Mouse (Mus musculus): ENCODE measurements at regions not wholly inside any gene's neighbourhood (a gene's known extent, or its start where the extent isn't known, plus 50 kb on each side); places are given as distances from the start of the nearest gene placed in this dataset.
"Not testable (repeated sequence)": the region's sequence is repeated elsewhere in the genome, so short reads cannot be mapped to it uniquely, and the experiment has no call there.

DNA sequence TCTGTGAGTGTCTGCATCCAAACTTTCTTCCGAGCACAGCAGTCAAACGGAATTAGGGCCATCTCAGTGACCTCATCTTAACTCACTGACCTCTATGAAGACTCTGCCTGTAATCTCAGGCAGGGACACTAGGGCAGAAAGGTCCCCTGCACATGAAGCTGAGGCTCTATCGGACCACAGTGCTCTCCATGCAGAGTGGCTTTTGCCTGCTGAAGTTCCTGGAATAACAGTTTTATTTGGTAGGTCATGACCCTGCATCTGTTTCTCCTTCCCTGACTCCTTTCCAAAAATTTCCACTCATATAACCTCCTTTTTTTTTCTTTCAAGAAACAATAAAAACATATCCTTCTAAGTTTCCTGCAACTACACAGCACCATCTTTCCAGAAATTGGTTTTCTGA, 136.9 kb upstream of the Klf3 start:
- no peak for ATAC-seq

DNA sequence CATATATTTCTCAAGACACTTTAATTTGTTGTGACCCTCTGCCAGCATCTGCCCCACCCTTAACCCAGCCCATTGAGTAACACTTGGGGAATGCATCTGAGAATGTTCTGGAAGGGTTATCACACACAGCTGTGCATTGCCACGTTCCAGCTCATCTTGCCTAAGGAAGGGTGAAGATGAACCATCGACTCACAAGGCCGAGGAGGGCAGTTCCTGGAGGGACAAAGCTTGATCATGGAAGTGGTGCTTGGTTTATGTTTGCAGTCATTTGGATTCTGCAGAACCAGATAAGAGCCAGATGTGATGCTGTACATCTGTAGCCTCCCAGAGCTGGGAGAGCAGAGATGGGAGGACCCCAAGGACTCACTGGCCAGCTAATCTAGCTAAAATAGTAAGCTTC, 136.1 kb upstream of the Klf3 start:
- ATAC-seq, result no peak

DNA sequence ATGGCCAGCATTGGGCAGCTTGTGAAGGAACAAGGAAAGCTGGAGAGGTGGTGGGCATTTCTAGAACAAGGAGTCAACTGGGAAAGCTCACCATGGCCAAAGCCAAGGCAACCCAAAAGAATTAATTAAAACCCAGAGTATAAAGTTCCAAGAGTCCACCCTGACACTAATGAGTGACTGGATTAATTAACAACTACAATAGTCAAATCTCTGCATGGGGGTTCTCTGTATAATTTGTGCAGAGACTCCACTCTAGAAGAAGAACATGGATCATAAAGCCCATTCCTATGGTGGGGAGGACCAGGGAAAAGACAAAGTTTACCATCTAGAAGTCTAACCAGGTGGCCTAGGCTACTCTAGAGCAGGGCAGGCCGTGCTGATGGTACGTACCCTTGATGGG, 129.3 kb upstream of the Klf3 start:
- ATAC-seq, result no peak

DNA sequence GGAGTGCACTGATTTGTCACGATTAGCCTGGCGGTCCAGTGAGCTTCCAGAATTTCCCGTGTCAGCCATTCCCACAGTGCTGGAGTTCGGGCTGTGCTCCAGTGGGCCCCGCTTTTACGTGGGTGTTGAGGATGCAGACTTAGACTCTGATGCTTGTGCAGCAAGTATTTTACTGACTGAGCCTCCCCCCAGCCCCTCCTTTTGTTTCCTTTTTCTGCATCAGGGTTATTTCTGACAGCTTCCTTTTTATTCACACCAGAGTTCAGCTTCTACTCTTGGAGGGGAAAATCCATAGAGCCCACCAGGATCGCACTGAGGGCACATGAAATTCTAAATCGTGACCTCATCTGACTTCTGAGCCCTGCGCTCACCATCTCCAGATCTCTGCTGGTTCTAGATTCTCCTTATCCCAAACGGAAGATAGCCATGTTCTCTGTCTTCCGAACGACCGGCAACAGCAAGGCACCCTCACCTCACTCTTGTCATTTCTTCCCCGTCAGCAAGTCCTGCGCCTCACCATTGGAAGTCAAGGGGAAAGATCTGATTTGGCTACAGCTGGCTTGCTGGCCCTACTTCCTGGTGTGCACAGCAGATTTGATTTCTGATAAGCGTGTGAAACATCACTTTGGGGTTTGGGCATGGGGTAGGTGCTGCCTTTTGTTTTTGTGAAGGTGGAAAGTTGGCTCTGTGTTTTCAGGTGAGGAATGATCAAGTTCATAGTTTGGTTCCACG, 126.8 kb upstream of the Klf3 start:
- peak; percentile 77 for ATAC-seq

DNA sequence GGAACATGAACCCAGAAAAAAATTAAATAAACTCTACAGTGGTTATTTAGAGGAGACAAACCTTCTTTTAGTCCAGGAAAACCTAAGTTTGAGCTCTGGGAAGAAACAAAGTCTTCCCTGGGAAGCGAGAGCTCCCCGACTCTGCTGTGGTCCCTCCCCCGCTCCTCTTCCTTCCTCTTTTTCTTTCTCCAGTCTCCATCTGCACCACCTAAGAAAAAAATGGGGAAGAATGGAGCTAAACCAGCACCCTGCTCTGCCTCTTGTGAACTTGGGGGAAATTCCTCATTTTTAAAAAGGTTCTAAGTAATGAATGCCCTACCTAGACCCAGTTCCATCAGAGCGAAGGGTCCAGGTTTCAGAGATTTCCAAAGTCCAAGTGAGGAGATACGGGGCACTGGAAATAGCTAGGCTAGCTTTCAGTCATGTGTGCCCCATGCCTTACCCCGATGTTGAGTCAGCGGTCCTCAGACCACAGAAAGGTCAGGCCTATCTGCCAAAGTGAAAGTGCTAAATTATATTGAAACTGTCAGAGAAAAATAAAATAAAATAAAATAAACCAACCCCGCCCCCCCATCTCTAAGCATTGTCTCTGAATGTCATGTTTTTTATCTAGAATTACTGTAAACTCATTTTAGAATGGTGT, 126.1 kb upstream of the Klf3 start:
- peak; percentile 13 for ATAC-seq

DNA sequence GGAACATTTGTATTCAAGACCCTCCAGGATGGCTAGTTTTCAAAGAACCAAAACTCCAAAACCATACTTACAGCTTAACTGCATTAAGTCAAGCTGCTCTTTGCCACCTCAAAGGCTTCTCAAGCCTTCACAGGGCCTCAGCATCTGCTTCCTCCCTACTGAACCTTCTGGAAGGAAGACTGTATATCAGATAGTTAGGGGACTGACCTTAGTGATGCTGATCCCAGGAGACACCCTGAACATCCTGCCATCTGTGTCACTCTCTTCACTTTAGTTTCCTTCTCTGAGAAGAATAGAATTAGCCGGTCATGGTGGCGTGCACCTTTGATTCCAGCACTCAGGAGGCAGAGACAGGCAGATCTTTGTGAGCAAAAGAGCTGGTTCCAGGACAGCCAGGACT, 124.5 kb upstream of the Klf3 start:
- peak; percentile 32 for ATAC-seq

DNA sequence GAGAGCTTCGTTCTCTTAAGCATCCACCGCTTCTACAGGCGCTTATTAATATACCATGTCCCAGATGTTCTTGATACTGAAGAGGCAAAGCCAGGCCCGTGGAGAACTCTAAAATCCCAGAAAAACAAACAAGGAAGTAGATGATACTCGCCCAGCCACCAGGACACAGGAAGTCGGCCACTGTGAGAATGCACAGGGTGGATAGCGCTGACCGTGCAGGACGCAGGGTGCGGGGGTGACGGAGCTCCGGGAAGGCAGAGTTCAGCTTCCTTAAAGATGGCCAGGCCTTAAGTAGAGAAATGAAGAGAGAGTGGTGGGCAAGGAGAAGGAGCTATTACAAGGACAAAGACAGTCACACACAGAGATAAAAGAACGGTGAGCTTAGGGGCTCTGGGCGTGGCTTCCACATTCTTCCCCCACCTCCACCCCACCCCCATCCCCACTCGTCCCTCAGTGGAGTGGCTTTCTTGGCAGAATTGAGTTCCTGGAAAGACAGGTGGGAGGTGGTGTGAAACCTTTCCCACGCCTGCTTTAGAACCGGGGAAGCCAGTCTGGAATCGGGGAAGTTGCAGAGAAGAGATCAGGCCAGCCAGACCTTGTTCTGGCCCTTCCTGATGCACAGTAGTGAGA, 123.1 kb upstream of the Klf3 start:
- ATAC-seq, result no peak

DNA sequence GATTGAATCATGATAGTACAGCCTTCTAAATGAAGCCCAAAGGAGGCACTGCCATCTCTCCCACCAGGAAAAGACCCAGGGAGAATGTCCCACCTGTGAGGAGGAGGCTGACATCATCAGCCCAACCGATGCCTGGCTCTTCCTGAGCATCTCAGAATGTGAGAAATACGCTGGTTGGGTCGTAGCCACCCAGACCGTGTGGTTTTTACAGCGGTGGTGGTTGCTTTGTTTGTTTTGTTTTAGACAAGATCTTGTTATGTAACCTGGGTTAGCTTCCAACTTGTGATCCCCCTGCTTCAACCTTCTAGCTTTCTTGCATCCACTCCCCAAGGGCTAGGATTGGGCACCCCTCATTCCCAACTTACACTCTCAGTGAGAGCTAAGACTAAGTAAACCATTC, 122.0 kb upstream of the Klf3 start:
- no peak for ATAC-seq

DNA sequence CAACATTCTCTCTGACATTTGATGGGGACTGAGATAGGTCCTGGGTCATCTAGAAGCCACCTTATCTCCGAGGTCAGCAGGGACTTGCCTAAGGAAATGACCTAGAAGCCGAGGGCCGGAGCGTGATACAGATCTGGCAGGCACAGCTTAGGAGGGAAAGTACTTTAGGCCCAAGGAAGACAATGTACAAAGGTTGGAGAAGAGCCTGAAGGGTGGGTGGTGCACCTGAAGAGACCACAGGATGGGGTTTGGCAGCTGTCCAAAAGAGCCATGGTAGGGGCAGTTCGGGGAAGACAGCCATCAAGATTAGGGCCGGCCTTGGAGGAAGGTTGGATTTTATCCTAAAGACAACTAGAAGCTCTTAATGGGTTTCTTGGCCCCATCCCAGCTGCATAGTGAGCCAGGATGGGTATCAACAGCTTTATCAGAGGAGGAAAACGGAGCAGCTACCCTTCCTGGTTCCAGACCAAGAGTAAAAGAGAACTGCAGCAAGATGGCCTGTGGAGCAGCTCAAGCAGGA, 120.8 kb upstream of the Klf3 start:
- no peak for ATAC-seq

DNA sequence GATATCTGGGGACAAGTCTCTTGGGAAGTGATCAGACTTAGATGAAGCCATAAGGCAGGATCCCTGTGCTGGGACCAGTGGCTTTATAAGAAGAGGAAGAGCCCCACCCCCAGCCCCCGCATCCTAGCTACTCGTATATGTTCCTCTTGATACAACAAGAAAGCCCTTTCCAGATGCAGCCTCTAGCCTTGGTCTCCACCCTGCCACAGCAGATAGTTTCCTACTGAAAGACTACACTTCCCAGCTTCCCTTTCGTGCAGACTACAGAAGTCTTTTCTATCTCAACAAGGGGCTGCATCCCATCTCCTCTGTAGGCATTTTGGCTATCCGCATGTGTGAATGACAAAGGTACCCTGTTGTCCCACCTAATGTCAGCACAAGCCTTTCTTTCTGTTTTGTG, 119.8 kb upstream of the Klf3 start:
- ATAC-seq, result no peak

DNA sequence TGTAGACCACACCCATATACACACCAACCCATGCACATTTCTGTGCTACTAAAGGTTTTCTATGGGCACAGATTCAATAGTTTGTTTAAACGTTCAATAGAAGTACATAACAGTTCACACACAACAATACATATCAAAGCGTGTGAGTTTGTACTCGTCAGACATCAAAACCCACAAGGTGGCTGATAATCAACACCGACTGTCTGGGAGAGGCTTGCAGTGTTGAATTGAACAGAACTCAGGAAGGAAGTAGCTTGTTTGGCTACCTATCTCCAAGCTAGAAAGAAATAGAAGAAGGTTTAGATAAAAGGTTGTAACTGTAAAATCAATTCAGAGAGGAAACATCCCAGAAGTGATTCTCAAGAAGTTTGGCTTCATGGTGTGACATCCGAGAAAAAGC, 118.9 kb upstream of the Klf3 start:
- ATAC-seq, result peak; percentile 77

DNA sequence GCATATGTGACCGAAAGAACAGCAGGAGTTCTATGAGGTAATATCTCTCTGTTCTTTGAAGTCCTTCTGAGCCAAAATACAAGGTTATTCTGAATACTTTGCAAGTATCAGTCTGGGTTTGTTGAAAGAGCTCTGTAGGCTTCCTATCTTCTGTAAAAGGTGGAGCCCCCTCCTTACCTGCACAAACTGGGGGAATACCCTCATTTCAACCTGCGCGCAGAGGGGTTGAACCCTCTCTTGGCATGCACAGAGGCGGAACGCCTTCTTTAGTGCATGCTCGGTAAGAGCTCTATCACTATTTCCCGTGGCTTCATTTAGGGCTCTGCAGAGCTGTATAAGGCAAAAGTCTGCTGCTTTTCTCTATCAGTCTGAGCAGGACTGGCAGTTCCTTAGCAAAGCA, 113.0 kb upstream of the Klf3 start:
- peak; percentile 56 for ATAC-seq

DNA sequence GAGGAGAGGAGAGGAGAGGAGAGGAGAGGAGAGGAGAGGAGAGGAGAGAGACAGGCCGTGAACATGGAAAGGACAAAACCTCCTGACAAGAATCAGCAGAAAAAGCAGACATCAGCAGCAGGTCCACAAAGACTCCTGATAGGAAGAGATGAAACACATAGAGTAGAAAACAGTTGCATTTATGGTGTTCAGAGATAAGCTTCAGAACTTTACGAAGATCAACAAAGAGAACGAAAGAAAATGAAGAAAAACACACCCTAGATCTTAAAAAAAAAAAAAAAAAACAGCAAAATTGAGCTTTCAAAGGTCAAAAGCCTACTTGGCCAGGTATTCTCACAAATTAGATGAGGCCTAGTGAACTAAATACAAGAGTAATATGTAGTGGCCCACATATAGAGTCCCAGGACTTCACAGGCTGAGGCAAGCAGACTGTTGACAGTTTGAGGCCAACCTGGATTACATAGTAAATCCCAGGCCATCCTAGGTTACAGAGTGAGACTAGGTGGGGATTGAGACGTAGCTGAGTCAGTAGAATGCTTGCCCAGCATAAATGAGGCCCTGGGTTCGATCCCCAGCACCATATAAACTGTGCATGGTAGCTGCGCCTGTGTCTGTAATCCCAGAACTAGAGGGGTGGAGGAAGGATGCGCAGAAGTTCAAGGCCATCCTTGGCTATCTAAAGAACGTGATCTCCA, 111.6 kb upstream of the Klf3 start:
- ATAC-seq, result no peak

DNA sequence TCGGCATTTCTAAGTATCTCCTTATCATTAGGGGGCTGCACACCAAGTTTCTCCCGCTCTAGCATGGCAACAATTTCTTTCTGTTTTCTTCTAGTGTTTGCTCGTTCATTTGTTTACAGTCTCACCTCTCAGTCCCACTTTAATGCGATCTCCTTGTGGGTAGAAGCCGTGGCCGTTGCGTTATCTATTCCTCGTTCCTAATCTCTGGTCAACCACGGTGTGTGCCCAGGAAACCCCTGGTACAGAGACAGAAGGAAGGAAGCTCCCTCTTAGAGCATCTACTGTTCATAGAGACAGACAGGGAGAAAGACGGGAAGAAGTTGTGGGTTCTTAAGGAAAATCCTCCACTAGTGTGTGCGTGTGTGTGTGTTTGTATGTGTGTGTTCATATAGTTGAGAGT, 110.9 kb upstream of the Klf3 start:
- no peak for ATAC-seq

DNA sequence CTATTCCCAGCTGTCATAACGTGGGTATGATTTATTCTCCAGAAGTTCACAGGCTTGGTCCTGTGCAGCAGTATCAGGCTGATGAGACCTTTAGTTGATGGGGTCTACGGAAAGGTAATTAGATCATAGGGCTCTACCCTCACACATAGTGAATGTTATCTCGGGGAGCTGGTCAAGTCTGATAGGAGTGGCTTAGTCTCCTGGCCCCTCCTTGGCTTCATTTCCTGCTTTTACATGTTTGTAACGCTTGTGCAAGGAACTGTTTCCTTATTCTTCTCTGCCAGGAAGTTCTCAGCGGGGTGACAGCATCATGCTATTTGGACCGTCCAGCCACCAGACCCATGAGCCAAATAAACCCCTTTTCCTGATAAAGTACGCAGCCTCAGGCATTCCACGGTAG, 109.6 kb upstream of the Klf3 start:
- no peak for ATAC-seq

DNA sequence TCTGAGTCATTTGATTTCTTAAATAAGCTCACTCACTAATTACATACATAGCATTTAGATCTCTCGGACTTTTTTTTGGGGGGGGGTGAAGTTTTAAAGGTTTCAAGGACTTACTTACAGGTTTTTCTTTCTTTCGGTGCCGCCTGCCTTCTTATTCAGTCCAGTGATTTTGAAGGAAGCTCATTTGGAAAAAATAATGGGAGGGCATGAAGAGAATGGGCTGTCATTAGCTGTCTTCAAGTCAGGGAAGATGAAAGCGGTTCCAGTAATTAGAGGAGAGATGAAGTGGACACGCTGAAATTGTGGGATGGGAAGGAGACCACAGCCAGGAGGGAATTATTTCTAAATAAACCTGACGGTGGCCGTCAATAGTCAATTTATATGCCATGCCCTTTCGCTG, 108.6 kb upstream of the Klf3 start:
- ATAC-seq, result no peak

DNA sequence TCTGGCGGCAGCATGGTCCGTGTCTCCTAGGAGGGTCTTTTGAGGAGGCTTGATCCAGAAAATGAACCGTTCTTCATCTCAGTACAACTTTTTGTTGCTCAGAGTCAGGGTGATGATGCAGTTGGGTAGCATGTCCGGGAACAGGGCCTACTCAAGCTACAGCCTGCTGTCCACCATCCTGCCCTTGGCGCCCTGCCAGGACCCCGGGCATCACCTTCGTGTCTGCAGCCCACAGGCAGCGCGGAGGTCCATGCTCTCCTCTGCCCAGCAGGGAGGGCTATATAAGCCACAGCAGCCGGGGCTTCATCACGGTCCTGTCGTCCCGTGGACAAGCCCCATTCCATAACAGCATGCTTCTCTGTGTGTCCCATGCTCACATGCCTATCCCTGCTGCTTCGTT, 107.1 kb upstream of the Klf3 start:
- ATAC-seq, result no peak

DNA sequence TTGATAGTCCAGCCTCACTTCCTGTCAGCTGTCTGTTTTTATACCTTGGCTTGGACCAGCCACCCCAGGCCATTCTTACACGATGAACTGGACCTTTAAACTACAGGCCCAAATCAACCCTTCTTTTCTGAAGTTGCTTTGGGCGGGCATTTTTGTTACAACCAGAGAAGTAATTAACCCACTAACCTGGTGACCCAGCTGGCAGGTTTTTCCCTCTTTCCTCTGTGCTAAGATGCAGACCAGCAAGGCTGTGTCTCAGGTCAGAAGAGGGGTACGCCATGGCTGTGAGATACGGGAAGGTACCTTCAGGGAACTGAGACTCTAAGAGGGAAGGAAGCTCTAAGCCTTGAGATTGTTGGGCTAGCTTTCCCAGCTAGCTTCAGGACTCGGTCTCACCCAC, 105.7 kb upstream of the Klf3 start:
- no peak for ATAC-seq

DNA sequence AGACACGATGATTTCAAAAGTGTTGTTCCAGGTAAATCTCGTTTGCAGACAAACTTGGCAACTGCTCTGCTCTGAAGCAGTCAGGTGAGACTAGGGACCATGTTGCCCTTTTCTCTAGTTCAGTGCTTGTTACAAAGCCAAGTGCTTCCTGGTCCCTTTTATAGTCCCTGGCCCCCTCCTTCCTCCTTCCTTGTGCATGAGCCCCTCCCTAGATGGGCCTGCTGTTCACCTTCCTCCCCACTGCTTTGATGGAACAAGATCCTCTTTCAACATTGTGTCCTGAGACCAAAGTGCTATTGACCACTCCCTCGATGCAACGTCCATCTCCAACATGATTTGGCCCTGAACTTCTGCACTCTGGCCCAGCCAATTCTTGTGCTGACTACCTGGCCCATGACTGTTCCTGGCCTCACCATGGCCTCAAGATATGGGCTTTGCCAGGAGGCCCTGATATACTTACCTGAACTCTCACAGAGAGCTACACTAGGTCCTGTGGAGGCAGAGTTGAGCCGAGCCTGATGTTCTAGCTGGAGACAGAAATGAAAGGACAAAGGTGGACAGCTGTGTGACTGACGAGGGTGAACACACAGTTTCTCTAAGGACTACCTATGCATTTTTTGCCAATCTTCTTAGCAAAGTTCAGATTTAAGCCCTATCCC, 104.6 kb upstream of the Klf3 start:
- ATAC-seq, result no peak

DNA sequence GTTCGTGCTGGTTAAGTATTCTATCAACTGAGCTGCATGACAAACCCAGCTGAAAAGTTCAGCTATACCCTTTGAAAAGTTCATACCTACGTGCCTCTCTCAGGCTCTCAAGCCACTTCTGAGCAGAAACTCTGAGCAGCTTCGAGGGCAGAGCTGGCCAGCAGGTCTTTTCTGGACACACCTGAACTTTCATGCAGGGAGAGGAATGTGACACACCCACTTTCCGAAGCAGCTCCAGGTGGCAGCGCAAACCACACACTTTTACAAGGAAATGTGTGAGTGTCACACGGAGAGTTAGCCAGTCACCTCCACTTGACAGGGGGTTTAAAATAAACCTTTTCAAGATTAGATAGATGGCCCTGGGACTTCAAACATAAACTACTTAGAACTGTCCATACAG, 103.2 kb upstream of the Klf3 start:
- ATAC-seq, result no peak

DNA sequence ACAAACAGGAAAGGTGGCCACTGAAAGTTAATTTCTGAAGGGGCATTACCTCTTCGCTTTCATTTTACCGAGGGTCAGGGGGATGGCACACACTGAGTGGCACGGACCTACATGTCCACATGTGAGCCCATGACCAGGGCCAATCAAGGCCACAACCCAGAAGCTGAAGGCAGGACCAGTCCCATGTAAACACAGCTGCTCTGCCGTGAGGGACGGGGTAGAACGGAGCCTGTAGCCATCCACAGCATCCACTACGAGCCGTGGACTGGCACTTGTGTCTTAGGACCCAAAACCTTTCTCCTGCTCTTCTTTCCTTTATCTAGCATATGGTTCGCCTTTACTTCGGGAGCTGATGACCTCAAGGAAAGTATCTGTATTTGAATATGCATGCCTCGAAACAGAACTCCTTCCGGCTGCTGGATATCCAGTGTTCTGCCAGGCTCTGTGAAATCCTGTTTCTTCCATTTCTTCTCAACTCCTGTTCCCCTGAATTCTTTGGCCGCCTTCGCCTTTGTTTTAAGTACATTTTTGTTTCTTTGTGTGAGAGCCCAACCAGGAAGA, 101.9 kb upstream of the Klf3 start:
- no peak for ATAC-seq

DNA sequence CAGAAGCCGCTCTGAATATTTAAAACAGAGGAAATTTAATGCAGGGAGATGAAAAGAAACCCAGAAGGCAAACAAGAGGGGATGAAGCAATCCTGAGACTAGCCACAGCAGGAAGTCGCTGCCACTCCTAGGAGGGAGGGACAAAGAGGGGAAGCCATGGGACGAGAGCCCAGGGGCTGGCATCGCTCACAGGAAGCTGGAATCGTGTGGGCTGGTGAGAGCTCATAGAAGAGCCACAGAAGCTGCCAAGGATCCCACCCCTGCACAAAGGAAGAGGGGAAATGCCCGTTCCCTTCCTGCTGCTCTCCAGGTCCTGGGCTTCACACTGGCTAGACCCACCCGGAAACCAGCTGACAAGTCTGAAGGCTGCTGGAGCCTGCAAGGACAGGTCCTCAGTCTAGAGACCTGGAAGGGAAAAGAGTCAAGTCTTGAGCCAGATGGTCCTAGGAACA, 101.4 kb upstream of the Klf3 start:
- ATAC-seq, result peak; percentile 61

DNA sequence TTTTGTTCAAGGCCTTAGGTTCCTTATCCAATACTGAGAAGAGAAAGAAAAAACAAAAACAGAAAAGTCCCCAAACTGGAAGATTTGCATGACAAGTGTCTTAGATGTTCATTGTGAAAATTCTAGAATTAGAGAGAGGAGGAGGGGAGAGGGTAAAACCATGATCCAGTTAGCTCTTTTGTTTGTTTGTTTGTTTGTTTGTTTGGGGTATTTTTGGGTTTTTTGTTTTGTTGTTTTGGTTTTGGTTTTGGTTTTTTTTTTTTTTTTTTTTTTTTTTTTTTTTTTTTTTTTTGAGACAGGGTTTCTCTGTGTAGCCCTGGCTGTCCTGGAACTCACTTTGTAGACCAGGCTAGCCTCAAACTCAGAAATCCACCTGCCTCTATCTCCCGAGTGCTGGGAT, 100.8 kb upstream of the Klf3 start:
- not testable (repeated sequence) for ATAC-seq

All from inflammation-experienced regulatory T-cells, adult 6 months (primary cell).